Mouse (Mus musculus): ENCODE results near the gene Chac1.

DNA sequence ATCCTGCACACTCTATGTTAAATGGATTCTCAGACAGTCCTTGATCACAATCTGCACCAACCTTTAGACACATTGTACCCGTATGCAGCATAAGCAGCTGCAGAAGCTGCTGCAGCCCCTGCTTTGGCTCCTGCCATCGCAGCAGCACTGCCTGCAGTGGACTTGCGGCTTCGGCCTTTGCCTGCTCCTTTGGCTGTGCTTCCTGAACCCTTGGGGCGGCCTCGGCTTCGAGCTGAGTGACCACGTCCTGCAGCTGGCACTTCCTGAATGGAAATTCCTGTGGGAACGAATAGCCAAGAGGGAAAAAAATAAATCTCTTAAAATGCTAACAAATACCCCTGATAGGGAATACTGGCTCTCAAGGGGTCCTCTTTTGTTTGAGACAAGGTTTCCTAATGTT is 26.3 kb downstream of the Chac1 start:
- TF ChIP-seq CTCF (IDR thresholded peaks at IDR 0.05; ENCODE audit: low read depth, low read length) = no peak
- TF ChIP-seq POLR2A (IDR thresholded peaks at IDR 0.05; ENCODE audit: borderline replicate concordance, low read depth, low read length) = no peak
